Mouse (Mus musculus) adrenal gland (tissue): ENCODE measurements around the gene Robo2.
"Not testable (repeated sequence)": the region's sequence is repeated elsewhere in the genome, so short reads cannot be mapped to it uniquely, and the experiment has no call there.

Experiments used
- intact Hi-C: fragments of 180-260 bp; cut with DNase I; formaldehyde crosslinking; loops from one replicate; pipeline ENCODE4 v1.15.1; 2025

The Robo2 gene

GRCm38 (mm10) chr16:74089951-74090350 lies 321.7 kb downstream of the Robo2 start:
- intact Hi-C loops = no loop called here

GRCm38 (mm10) chr16:74084188-74084587 lies 327.4 kb downstream of the Robo2 start:
- intact Hi-C loops = no loop called here

DNA sequence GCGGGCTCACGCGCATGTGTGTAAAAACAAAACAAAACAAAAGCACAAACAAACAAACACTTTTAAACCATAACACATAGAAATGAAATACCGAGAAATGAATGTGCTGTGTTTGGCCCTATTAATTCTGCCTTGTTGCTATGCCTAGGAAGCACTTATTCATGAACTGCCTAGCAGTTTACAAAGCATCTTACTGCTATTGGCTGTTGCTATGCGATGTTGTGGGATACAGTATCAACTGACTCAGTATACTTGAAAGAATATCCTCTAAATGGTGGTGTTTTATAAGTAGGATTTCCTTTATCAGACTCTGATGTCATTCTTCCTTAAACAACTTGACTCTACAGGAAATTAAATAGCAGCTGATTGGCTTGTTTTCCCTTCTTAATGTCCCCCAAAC lies 339.0 kb downstream of the Robo2 start:
- intact Hi-C loops = no loop called here

- intact Hi-C loops = no loop called here
Observed at GRCm38 (mm10) chr16:74070628-74071027, 341.0 kb downstream of the Robo2 start.

DNA sequence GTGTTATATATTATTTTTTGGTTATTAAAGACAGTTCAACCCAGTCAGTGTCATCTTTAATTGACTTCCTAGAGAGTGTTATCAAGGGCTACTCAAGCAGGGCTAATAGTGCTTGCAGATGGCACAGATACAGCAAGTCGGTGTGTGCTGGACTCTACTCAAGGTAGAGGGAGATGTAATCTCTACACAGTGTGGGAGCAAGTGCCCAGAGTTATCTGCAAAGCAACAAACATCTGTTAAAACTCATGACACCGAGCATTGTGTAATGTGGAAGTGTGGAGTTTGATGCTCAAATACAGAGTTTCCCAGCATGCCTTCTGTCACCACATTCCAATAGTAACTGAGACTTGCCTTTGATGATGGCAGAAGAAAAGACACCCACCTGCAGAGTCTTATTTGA lies 345.7 kb downstream of the Robo2 start:
- intact Hi-C loops = no loop called here

- intact Hi-C loops = no loop called here
Observed at GRCm38 (mm10) chr16:74061951-74062350, 349.7 kb downstream of the Robo2 start.

GRCm38 (mm10) chr16:74061479-74061878 lies 350.1 kb downstream of the Robo2 start:
- intact Hi-C loops = no loop called here

GRCm38 (mm10) chr16:74056886-74057285 lies 354.7 kb downstream of the Robo2 start:
- intact Hi-C loops = no loop called here

DNA sequence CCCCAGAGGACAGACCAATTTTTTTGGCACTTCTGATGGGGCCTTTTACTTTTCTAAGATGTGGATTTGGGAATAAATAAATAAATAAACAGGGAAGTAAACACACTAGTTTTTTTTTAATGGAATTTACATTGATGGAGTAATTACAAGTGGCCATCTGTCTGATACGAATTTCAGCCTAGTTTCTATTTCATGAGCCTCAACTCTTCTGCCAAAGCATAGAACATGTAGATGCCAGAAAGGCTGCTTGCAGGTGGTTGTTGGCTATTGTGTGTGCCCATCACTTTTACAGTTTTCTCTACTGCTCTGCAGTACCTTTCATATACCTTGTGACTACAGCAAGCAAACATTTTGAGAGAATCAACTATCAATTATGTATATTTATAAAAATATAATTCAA lies 355.4 kb downstream of the Robo2 start:
- intact Hi-C loops = no loop called here

- intact Hi-C loops = no loop called here
Observed at GRCm38 (mm10) chr16:74055061-74055751, 356.4 kb downstream of the Robo2 start.

- intact Hi-C loops = no loop called here
Observed at GRCm38 (mm10) chr16:74049467-74049866, 362.2 kb downstream of the Robo2 start.

DNA sequence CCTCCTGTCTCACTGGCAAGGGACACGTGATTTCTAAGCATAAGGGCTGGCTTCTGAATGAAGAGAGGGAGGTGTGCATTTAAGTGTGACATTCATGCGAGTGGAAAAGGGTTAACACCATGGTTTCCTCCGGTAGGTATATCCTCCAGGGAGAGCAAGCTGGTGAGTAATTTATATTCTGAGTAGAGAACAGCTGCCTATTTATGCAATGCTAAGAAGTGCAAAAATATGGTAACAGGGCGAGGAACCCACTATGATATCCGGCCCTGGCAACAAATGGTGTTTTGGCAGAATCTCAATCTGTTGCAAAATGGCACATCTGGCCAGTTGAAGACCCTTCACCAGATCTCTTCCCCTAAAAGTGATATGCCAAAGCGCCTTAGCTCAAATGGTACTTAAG lies 362.6 kb downstream of the Robo2 start:
- intact Hi-C loops = no loop called here

DNA sequence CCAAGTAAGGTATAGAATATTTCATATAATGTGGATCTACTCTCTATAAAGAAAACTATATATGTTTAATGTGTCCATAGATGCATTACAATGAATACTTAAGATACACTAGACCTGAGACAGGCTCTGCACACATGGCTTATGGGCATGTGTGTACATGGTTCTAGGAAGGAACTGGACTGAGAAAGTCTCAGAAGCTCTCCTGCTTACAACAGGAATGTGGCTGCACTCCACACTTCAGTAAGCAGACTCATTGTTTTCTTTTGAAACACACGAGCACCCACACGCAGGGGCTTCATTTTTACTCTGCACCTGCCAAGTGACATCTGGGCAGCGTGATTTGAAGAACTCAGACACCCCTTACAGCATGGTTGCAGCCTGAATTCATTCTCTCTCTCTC lies 364.4 kb downstream of the Robo2 start:
- intact Hi-C loops = no loop called here

GRCm38 (mm10) chr16:74040797-74041196 lies 370.8 kb downstream of the Robo2 start:
- intact Hi-C loops = not testable (repeated sequence)

GRCm38 (mm10) chr16:74027822-74028221 lies 383.8 kb downstream of the Robo2 start:
- intact Hi-C loops = no loop called here

GRCm38 (mm10) chr16:74022281-74022978 lies 389.2 kb downstream of the Robo2 start:
- intact Hi-C loops = no loop called here

GRCm38 (mm10) chr16:74005767-74006166 lies 405.9 kb downstream of the Robo2 start:
- intact Hi-C loops = no loop called here

GRCm38 (mm10) chr16:74001331-74001730 lies 410.3 kb downstream of the Robo2 start:
- intact Hi-C loops = no loop called here

- intact Hi-C loops = no loop called here
Observed at GRCm38 (mm10) chr16:73991212-73991611, 420.4 kb downstream of the Robo2 start.

DNA sequence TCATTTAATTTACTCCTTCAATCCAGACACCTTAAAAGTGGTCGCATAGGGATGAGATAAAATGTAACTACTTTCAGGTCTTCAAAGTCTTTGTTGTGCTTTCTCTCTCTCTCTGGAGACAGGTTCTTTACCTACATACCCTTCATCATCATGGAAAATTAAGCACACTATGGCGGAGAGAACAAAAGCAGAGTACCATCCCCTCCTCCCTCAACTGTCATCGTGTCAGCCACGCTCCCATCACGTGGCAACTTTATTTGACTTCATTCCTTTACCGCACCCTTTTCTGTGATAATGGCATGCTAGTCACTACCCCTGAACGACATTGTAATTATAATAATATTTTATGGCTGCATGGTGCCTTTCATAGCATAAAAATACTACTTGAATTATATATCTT lies 442.1 kb downstream of the Robo2 start:
- intact Hi-C loops = no loop called here

GRCm38 (mm10) chr16:73964366-73964926 lies 447.2 kb downstream of the Robo2 start:
- intact Hi-C loops = no loop called here

- intact Hi-C loops = no loop called here
Observed at GRCm38 (mm10) chr16:73959479-73959970, 452.1 kb downstream of the Robo2 start.

DNA sequence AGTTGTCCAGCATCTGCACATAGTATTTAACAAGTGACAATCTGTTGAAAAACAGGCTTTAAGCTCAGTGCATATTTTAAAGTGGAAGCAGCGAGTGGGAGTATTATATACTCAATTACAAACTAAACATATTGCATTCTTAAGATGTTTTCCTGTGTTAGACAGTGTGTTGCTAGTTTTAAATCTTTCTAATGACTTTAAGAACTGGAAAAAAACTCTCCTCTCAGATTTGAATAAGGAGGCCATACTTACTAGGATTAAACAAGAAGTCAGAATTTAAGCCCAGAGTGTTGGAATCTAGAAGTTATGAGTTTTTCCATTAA lies 453.1 kb downstream of the Robo2 start:
- intact Hi-C loops = no loop called here
